Mouse (Mus musculus): ENCODE data around the gene Hnrnpul1.
A peak's percentile ranks its signal among the peaks of the same experiment; 100 is the strongest.
"Not testable (repeated sequence)": the region's sequence is repeated elsewhere in the genome, so short reads cannot be mapped to it uniquely, and the experiment has no call there.

The Hnrnpul1 gene

DNA sequence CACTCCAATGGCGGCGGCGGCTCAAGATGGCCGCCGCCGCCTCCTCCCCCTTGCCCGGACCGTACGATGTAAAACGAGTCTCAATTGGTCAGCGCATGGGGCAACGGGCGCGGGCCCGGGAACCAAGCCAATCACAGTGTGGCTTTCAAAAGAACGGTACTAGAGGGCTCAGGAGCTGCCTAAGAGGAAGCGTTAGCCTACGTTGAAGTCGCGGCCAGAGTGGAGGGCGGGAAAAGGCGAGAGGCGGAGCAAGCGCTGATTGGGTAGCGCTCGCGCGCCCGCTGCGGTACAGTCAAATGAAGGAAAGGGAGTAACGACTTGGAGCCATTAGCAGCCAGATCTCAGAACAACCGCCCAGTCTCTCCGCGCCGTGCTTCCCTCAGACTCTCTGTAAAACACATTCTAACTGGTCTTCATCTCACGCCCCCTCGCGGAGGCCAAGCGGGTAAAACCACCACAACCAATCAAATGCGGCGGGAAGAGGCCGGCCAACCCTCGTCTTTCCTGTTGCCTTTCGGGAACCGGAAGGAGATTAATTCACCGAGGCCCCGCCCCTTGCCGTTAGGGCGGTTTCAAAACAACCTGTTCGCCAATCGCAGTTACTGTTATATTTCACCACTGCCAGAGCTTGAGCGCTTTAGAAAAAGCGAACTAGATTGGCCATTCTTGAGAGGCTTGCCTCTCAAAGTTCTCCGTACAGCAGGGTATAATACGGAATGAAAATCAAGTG lies at the start of gene Hnrnpul1:
Gene Hnrnpul1, minus strand, starts transcription at position 20 of the 730 bp plus-strand sequence.
- DNase-seq: peak; percentile 100

DNA sequence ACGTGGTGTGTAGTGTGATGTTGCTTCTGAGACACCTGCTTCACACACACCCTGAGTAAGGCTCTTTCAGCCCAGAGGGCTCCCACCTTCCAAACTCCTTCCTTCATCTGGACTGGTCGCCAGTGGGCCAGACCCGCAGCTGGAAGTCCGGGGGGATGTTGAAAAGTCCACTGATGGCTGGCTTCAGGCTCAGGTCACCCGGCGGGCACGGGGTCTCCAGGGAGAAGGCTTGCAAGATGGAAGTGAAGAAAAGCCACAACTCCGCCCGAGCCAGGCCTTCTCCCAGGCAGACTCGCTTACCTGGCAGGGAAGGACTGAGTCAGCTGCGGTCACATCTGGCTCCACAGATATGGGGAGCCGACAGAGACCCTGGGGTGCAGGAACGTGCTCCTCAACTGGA lies 48.9 kb upstream of the Hnrnpul1 start:
- DNase-seq: no peak

DNA sequence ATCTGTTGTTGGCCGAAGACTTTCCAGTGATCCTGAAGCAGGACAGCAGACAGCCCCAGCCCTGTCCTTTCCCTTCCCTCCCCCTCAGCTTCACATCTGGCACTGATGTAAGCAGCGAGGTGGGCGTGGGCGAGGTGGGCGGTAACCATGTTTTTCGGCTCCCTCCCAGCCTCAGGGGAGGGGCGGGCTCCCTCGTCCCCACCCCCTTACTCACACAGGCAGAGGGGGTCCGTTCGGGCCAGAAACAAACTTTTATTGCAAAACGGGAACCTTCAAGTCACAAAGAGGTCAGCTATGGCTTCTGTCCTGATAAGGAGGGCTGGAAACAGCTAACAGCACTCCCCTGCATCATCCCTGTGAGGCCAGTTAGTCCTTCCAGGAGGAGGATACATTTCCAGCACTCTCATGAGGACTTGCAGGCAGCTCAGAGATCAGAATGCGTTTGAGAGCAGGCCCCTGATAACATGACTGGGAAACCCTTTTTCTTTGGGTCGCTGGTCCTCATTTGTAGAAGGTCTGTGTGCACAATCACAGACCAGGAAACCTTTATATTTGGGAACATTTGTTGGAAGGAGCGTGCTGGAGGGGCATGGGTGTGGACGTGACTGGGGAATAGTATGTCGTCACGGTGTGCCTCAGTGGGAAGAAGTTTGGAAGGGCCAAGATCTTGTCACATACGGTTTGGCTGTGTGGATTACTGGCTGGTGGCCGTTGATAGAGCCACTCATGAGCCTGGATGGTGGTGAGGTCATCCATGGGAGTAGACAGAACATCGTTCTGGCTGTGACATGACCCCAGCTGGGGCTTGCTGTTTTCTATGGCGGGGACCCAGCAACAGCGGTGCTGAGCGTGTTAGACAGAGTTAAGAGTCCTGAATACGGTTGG lies 47.9 kb upstream of the Hnrnpul1 start:
- DNase-seq: peak; percentile 52

GRCm38 (mm10) chr7:25801031-25801430 lies 46.5 kb upstream of the Hnrnpul1 start:
- DNase-seq: no peak

GRCm38 (mm10) chr7:25799369-25799768 lies 44.8 kb upstream of the Hnrnpul1 start:
- no peak for DNase-seq

- no peak for DNase-seq
Measured at GRCm38 (mm10) chr7:25798540-25798939, 44.0 kb upstream of the Hnrnpul1 start.

DNA sequence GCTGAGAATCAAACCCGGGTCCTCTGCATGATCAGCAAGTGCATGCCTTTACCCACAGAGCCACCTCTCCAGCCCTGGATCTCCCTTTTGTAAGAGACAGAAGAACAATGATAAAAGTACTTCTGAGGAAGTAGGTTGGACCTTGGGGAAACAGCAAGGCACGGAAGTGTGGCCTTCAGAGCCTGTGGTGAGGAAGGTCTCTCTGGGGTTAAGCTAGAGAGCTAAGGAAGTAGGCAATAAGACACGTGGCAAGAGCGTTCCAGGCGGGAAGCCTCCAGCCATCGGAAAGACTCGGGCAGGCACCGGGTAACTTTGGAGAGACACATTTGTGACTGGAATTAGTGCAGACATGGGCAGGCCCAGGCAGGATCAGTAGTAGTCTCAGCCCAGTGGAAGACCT lies 40.2 kb upstream of the Hnrnpul1 start:
- DNase-seq: no peak

GRCm38 (mm10) chr7:25793679-25794078 lies 39.1 kb upstream of the Hnrnpul1 start:
- DNase-seq: peak; percentile 62

GRCm38 (mm10) chr7:25792966-25793365 lies 38.4 kb upstream of the Hnrnpul1 start:
- not testable (repeated sequence) for DNase-seq

GRCm38 (mm10) chr7:25790615-25791014 lies 36.1 kb upstream of the Hnrnpul1 start:
- no peak for DNase-seq

DNA sequence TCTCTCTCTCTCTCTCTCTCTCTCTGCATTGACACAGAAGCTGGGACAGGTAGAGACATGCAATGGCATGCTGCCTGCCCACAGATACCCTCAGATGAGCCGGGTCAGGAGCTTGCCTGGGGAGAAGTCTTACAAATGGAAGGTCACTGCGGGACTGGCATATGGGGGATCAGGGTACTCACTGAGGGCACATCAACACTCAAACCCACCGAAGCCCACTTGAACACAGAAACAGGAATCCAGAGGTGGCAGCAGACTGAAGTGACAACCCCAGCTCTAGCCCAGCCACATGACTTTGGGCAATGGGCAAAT lies 34.5 kb upstream of the Hnrnpul1 start:
- no peak for DNase-seq

DNA sequence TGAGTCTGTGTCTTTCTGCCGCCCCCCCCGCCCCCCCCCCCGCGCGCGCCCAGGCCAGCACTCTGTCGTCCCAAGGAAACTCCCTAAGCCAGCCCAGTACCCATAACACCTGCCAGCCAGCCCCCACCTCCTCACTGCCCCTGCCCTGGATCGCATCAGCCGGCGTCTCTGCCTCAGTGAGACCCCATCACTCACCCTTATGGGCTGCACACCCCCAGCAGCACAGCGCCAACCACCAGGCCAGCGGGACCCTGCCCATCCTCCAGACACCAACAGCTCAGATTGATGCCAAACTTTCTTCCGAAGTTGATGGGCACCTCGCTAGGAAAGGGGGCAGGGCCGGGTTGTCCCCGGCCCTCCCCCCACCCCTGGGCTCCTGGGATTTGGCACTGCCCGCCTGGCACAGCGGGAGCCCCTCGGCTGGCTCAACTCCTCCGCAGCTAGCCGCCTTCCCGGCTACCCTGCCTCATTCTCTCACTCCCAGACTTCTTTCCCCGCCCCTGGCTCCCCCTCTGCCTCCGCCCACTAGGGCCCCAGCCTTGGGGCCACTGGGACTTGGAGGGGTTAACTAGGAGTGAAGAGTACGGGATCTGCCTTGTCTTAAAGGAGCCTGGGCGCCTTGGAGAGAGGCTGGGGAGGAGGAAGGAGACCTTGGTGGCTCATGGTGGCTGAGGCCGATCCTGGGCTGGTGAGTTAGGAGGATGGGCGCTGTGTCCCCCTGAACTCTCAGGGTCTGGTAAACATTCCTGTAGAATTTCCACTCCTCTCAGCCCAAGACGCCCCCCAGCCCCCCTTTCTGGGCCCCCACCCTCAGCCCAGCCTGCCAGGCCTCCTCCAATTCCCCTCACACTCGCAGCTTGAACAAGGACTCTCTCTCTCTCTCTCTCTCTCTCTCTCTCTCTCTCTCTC lies 33.9 kb upstream of the Hnrnpul1 start, which contains the start of gene Axl:
Gene Axl, minus strand, starts transcription at position 486 of the 909 bp plus-strand sequence.
- peak; percentile 46 for DNase-seq

DNA sequence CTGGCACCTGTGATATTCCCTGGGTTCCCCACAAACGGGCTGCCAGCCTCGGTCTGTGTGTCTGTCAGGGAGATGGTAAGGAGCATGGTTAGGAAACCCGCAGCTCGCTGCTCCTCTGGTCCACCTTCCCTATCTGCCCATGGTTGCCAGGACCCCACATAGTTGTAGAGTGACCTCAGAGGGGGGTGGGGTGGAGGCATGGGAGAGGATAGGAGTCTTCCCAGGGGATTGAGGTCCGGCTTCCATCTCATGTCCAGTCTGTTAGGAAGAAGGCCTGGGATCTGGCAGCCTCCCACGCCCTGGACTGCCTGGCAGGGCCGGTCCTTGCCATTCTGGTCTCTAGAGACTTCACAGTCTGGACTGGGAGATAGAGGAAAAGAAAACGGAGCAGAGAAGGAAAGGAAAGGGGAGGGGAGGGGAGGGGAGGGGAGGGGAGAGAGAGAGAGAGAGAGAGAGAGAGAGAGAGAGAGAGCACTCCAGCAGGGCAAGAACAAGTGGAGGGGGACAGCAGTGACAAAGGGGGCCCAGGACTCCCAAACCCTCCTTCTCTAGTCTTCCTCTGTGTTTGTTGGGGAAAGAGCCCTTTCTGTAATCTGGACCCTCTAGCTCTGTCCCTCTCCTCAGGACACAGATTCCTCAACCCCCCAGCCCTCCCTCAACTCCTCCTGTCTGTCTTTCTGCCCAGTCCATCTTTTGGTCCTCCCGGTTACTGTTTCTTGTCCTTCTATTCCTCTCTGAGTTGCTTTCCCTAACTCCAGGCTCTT lies 33.1 kb upstream of the Hnrnpul1 start:
- no peak for DNase-seq

- DNase-seq: no peak
Measured at GRCm38 (mm10) chr7:25786974-25787373, 32.4 kb upstream of the Hnrnpul1 start.

DNA sequence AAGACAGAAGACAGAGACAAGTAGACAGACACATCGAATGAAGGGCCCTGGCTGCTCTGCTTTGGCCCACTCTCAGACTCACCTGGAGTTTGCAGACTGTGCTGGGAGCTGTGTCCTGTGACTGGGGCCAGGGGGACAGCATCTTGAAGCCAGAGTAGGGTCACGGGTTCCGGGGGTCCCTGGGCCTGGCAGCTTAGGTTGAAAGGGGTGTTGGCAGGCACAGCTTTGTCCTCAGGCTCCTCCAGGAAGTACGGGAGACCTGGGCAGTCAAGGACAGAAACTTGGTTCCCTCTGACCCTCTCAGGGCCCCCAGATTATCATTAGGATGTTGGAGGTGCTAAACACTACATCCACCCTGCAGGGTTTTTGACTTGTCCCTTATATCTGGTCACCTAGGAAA lies 31.2 kb upstream of the Hnrnpul1 start:
- no peak for DNase-seq

DNA sequence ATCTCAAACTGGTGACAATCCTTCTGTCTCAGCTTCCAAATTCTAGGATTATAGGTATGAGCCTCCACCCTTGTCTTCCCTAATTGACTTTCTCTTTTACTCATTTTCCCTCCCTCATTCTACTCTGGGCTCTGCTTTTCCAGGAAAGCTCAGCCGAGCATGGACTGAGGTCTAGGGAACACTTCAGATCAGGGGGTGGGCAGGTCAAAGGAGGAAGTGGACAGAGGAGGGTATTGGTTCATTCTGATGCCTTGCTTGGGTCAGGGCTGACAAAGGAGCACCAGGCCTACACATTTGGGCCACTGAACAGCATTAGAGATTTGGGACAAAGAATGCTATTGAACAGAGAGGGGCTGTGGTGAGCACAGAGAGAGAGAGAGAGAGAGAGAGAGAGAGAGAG lies 30.3 kb upstream of the Hnrnpul1 start:
- no peak for DNase-seq

DNA sequence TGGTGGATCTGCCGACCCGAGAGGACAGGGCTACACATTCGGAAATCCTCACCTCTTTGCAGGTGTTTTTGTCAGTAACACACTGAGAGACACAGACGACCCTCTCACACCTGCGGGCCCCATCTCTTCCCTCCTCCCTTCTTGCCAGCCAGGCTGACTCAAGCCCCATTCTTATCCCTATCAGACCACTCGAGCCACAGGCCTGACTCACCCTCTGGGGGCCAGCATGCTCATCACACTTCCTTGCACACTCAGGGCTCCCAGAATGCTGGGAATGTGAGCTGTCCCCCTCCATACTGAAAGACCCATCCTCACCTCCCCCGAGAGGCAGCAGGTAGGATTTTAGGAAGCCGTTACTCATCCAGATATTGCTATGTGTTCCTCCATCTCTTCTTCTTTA lies 29.2 kb upstream of the Hnrnpul1 start:
- no peak for DNase-seq

GRCm38 (mm10) chr7:25782744-25783143 lies 28.2 kb upstream of the Hnrnpul1 start:
- DNase-seq: no peak

DNA sequence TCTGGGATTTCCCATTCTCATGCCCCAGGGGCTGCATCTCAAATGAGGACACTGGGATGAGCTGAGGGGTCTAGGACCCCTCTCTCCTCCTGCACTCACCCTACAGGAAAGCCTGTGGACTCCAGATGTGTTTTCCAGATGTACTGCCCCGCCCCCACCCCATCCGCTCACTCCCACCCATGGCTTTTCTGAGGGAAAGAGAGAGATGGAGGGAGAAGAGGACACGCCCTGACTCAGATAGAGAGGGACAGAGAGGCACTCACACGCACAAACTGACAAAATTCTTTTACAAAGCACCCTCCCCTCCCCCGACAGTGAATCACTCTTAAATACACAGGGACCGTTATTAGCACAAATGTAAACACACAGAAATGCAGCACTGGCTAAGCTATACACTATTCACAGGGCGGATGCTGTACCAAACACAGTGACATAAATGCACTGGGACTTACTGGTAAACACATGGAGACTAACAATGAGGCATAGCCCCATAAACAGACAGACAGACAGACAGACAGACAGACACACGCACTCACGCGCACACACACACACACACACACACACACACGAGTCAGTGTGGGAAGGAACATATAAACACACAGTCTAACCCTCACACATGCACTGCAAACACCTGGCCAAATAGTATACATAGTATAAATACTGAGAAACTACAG lies 27.5 kb upstream of the Hnrnpul1 start:
- no peak for DNase-seq

DNA sequence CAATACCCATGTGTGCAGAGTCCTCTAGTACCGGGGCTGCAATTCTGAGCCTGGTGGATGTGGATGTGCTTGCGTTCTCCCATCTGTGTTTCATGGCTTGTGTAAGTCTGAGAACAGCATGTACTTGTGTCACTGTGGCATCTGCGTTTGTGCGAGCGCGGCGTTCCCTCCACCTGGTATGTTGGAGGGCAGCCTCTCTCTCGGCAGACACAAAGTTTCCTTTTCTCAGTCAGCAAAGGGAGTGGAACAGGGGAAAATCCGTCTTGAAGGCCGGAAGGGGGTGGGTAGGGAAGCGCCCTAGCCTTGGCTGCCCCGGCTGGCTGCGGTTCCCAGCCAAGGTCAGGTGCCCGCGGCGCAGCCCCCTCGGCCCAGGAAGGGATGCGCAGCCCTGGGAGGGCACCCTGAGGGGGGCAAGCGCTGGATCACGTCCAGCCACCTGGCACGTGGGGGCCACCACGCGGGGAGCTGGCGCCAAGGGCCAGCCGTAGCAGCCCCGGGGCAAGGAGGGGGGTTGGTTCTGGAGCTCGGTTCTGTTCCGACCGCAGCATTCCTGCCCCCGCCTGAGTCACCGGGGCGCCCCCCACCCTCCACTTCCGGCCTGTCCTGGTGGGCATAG lies 26.9 kb upstream of the Hnrnpul1 start:
- peak; percentile 23 for DNase-seq

GRCm38 (mm10) chr7:25780753-25781152 lies 26.2 kb upstream of the Hnrnpul1 start:
- no peak for DNase-seq
